Mouse (Mus musculus) ES-Bruce4 (cell line): ENCODE results near the gene 2810004N23Rik.

Experiments used
- CTCF ChIP-seq: IDR thresholded peaks from one replicate; pipeline ENCODE4 v1.8.1; 2011; ENCODE audit warnings: low read depth, low read length
- EP300 ChIP-seq: IDR thresholded peaks from 2 replicates; pipeline ENCODE4 v1.6.1; 2011; ENCODE audit warnings: low read depth, low read length; ENCODE audit not compliant: insufficient read depth
- POLR2A ChIP-seq: IDR thresholded peaks from one replicate; pipeline ENCODE4 v1.8.1; 2011; ENCODE audit warnings: low read length; ENCODE audit not compliant: insufficient read depth

GRCm38 (mm10) chr8:124810689-124811394 lies 52.1 kb downstream of the 2810004N23Rik start:
- TF ChIP-seq POLR2A = no peak
- no peak for TF ChIP-seq EP300
- no peak for TF ChIP-seq CTCF
